In the genomic region with DNA sequence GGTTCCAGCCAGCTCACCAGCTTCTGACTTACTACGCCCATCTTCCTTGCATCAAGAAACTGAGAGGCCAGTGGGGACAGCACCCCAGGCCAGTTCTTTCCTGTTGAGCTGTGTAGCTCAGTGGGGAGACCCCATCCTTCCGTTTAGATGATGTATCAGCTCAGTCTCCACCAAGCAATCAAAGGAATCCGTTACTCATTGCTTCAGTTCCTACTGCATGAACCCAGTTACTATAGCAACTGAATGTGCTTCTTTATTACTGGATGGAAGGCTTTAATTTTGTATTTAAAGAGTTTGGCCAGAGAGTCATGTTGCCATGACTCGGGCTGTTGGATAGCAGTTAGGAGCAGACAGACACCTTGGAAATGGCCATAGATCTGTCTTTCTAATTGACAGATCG, we compare ENCODE assay signal across 22 mouse cellular contexts.
DNase-seq lines count a peak whose midpoint lies in the region; ATAC-seq and TF ChIP-seq lines count a peak whose summit lies in the region.
"Had no signal": no experiment of that assay in that cellular context is flagged by ENCODE, and none has a peak within 500 bp of the region (broad histone marks: within the 10 kb centered on the region; RNA-seq: fewer than 3 reads in every experiment).

No protein-coding gene starts in this region.

- no peak for DNase-seq in frontal cortex, postnatal 36 days (ENCODE audit: low spot score in 2 of 2)
- DNase-seq in gastrocnemius, adult 2 months, result no peak
- DNase-seq in cerebellum, adult 18-20 months, result no peak
- DNase-seq: adrenal gland, postnatal 36 days; cerebellum, adult 11 months; cerebellum, postnatal 10 days; heart, postnatal 4 days; kidney, postnatal 25 days; liver, embryonic 13.5 days; lung, adult 2 months; lung, postnatal 14 days; right cerebral cortex, postnatal 4 days; thymus, postnatal 36 days had no signal

- 43% methylated on average over 5 of the region's 5 CpGs for WGBS in midbrain, embryonic 15.5 days
- WGBS in midbrain, embryonic 13.5 days, result 59% methylated on average over 5 of the region's 5 CpGs
- 53% methylated on average over 5 of the region's 5 CpGs for whole genome bisulfite sequencing in forebrain, embryonic 16.5 days
- WGBS in neural tube, embryonic 15.5 days, result 34% methylated on average over 5 of the region's 5 CpGs

- intact Hi-C loops in gastrocnemius, adult 2 months (cut with DNase I), result no loop called here

- no peaks in the 10 kb centered on the region for H3K27me3 ChIP-seq in midbrain, embryonic 15.5 days (replicated peaks)
- H3K27me3 ChIP-seq in midbrain, embryonic 13.5 days, result no peaks in the 10 kb centered on the region
- no peaks in the 10 kb centered on the region for H3K27me3 ChIP-seq in forebrain, embryonic 16.5 days (replicated peaks; ENCODE audit: control insufficient read depth, insufficient read depth, low read length)
- H3K27me3 ChIP-seq in neural tube, embryonic 15.5 days (replicated peaks), result no peaks in the 10 kb centered on the region
- H3K27me3 ChIP-seq: heart, embryonic 15.5 days; liver, embryonic 13.5 days; stomach, embryonic 15.5 days had no signal

- ATAC-seq in frontal cortex, adult (ENCODE audit: low TSS enrichment), result peak; percentile 31; the same call in 1 of the 2 replicates
- ATAC-seq in midbrain, embryonic 15.5 days (replicated peaks), result peak; percentile 59; the same call in 1 of the 2 replicates
- ATAC-seq in midbrain, embryonic 13.5 days, result no peak; the same call in 1 of the 2 replicates
- ATAC-seq in forebrain, embryonic 16.5 days, result peak; percentile 66
- peak; percentile 52 for ATAC-seq in neural tube, embryonic 15.5 days (ENCODE audit: low FRiP score)
- ATAC-seq: CD4-positive, CD25-positive, alpha-beta regulatory T cell, adult 4 months; intestine, embryonic 16.5 days had no signal

- H3K27ac ChIP-seq in midbrain, embryonic 15.5 days, result peak overlapping the region; percentile 18
- no peak overlapping the region for H3K27ac ChIP-seq in midbrain, embryonic 13.5 days
- H3K27ac ChIP-seq in forebrain, embryonic 16.5 days (ENCODE audit: low read length), result 0 out of 2 replicates have a peak overlapping the region, but pooled peaks have one; percentile 33
- peak overlapping the region; percentile 42 for H3K27ac ChIP-seq in neural tube, embryonic 15.5 days (replicated peaks)
- no peak overlapping the region for H3K27ac ChIP-seq in gastrocnemius, adult 2 months
- H3K27ac ChIP-seq: heart, embryonic 15.5 days; liver, embryonic 13.5 days; stomach, embryonic 15.5 days had no signal

- no peak overlapping the region for H3K4me2 ChIP-seq in midbrain, embryonic 15.5 days
- H3K4me2 ChIP-seq in midbrain, embryonic 13.5 days (replicated peaks), result no peak overlapping the region
- no peak overlapping the region for H3K4me2 ChIP-seq in forebrain, embryonic 16.5 days (ENCODE audit: low read length)
- H3K4me2 ChIP-seq in neural tube, embryonic 15.5 days, result no peak overlapping the region
- H3K4me2 ChIP-seq: heart, embryonic 15.5 days; liver, embryonic 13.5 days; stomach, embryonic 15.5 days had no signal

- H3K4me1 ChIP-seq in midbrain, embryonic 15.5 days, result peaks cover 35% of the 10 kb centered on the region
- peaks cover 41% of the 10 kb centered on the region for H3K4me1 ChIP-seq in midbrain, embryonic 13.5 days (replicated peaks)
- peaks cover 23% of the 10 kb centered on the region for H3K4me1 ChIP-seq in forebrain, embryonic 16.5 days (replicated peaks; ENCODE audit: control insufficient read depth, insufficient read depth, low read length)
- H3K4me1 ChIP-seq in neural tube, embryonic 15.5 days, result peaks cover 32% of the 10 kb centered on the region
- H3K4me1 ChIP-seq: heart, embryonic 15.5 days; liver, embryonic 13.5 days had no signal

- no peaks in the 10 kb centered on the region for H3K36me3 ChIP-seq in midbrain, embryonic 15.5 days (replicated peaks)
- H3K36me3 ChIP-seq in midbrain, embryonic 13.5 days, result no peaks in the 10 kb centered on the region
- H3K36me3 ChIP-seq in forebrain, embryonic 16.5 days (ENCODE audit: control insufficient read depth, insufficient read depth), result no peaks in the 10 kb centered on the region
- H3K36me3 ChIP-seq in neural tube, embryonic 15.5 days, result no peaks in the 10 kb centered on the region
- H3K36me3 ChIP-seq: heart, embryonic 15.5 days; liver, embryonic 13.5 days; stomach, embryonic 15.5 days had no signal

- no peak overlapping the region for H3K9ac ChIP-seq in midbrain, embryonic 15.5 days
- no peak overlapping the region for H3K9ac ChIP-seq in midbrain, embryonic 13.5 days (replicated peaks)
- no peak overlapping the region for H3K9ac ChIP-seq in forebrain, embryonic 16.5 days (replicated peaks; ENCODE audit: low read depth, low read length)
- no peak overlapping the region for H3K9ac ChIP-seq in neural tube, embryonic 15.5 days (replicated peaks)
- H3K9ac ChIP-seq: heart, embryonic 15.5 days; liver, embryonic 13.5 days; stomach, embryonic 15.5 days had no signal

- TF ChIP-seq CTCF in gastrocnemius, adult 2 months (IDR thresholded peaks at IDR 0.05), result no peak

- no peaks in the 10 kb centered on the region for H3K9me3 ChIP-seq in midbrain, embryonic 15.5 days
- H3K9me3 ChIP-seq in midbrain, embryonic 13.5 days, result no peaks in the 10 kb centered on the region
- no peaks in the 10 kb centered on the region for H3K9me3 ChIP-seq in forebrain, embryonic 16.5 days (ENCODE audit: control insufficient read depth, low read length)
- H3K9me3 ChIP-seq in neural tube, embryonic 15.5 days (replicated peaks), result no peaks in the 10 kb centered on the region
- H3K9me3 ChIP-seq: heart, embryonic 15.5 days; liver, embryonic 13.5 days; stomach, embryonic 15.5 days had no signal

- H3K4me3 ChIP-seq in midbrain, embryonic 15.5 days, result no peak overlapping the region
- no peak overlapping the region for H3K4me3 ChIP-seq in midbrain, embryonic 13.5 days (replicated peaks)
- no peak overlapping the region for H3K4me3 ChIP-seq in forebrain, embryonic 16.5 days (replicated peaks; ENCODE audit: low read length)
- no peak overlapping the region for H3K4me3 ChIP-seq in neural tube, embryonic 15.5 days (replicated peaks)
- no peak overlapping the region for H3K4me3 ChIP-seq in gastrocnemius, adult 2 months
- H3K4me3 ChIP-seq: heart, embryonic 15.5 days; liver, embryonic 13.5 days; stomach, embryonic 15.5 days had no signal

Comparison
In these comparisons a context has a peak if more than half of its experiments do, and no peak if none do; other contexts are left out.
1. H3K27ac ChIP-seq: peak in midbrain, embryonic 15.5 days (single experiment), forebrain, embryonic 16.5 days (single experiment) and neural tube, embryonic 15.5 days (single experiment); none in midbrain, embryonic 13.5 days (single experiment) and gastrocnemius, adult 2 months (single experiment).